Mouse (Mus musculus): ENCODE results near the gene Ugt8a.

Gene Ugt8a

GRCm38 (mm10) chr3:125938092-125938755, at the start of gene Ugt8a:
TSS of gene Ugt8a (minus strand) at chr3:125938619.
- DNase-seq (ENCODE audit: low spot score in 2 of 2): no peak

- DNase-seq (ENCODE audit: low spot score in 2 of 2): no peak
Observed at GRCm38 (mm10) chr3:125986639-125987038, 48.2 kb upstream of the Ugt8a start.

- DNase-seq (ENCODE audit: low spot score in 2 of 2): no peak
Observed at GRCm38 (mm10) chr3:125983707-125984420, 45.4 kb upstream of the Ugt8a start.

GRCm38 (mm10) chr3:125979475-125979874, 41.1 kb upstream of the Ugt8a start:
- DNase-seq (ENCODE audit: low spot score in 2 of 2): no peak

- DNase-seq (ENCODE audit: low spot score in 2 of 2): no peak
Observed at GRCm38 (mm10) chr3:125975899-125976298, 37.5 kb upstream of the Ugt8a start.

GRCm38 (mm10) chr3:125969458-125969857, 31.0 kb upstream of the Ugt8a start:
- DNase-seq (ENCODE audit: low spot score in 2 of 2): no peak

- no peak for DNase-seq (ENCODE audit: low spot score in 2 of 2)
Observed at GRCm38 (mm10) chr3:125956196-125956885, 17.9 kb upstream of the Ugt8a start.

GRCm38 (mm10) chr3:125954881-125955280, 16.5 kb upstream of the Ugt8a start:
- DNase-seq (ENCODE audit: low spot score in 2 of 2): no peak

GRCm38 (mm10) chr3:125940811-125941210, 2.4 kb upstream of the Ugt8a start:
- DNase-seq (ENCODE audit: low spot score in 2 of 2): no peak

- no peak for DNase-seq (ENCODE audit: low spot score in 2 of 2)
Observed at GRCm38 (mm10) chr3:125938756-125939109, 314 bp upstream of the Ugt8a start.

- no peak for DNase-seq (ENCODE audit: low spot score in 2 of 2)
Observed at GRCm38 (mm10) chr3:125937536-125938091, 805 bp downstream of the Ugt8a start.

- DNase-seq (ENCODE audit: low spot score in 2 of 2): no peak
Observed at GRCm38 (mm10) chr3:125935796-125936195, 2.6 kb downstream of the Ugt8a start.

GRCm38 (mm10) chr3:125932594-125933237, 5.7 kb downstream of the Ugt8a start:
- DNase-seq (ENCODE audit: low spot score in 2 of 2): no peak

- DNase-seq (ENCODE audit: low spot score in 2 of 2): no peak
Observed at GRCm38 (mm10) chr3:125931059-125931458, 7.4 kb downstream of the Ugt8a start.

- no peak for DNase-seq (ENCODE audit: low spot score in 2 of 2)
Observed at GRCm38 (mm10) chr3:125920876-125921275, 17.5 kb downstream of the Ugt8a start.

GRCm38 (mm10) chr3:125898976-125899375, 39.4 kb downstream of the Ugt8a start:
- no peak for DNase-seq (ENCODE audit: low spot score in 2 of 2)

- DNase-seq (ENCODE audit: low spot score in 2 of 2): no peak
Observed at GRCm38 (mm10) chr3:125887109-125887508, 51.3 kb downstream of the Ugt8a start.

- DNase-seq (ENCODE audit: low spot score in 2 of 2): no peak
Observed at GRCm38 (mm10) chr3:125884879-125885278, 53.5 kb downstream of the Ugt8a start.

GRCm38 (mm10) chr3:125884423-125884822, 54.0 kb downstream of the Ugt8a start:
- no peak for DNase-seq (ENCODE audit: low spot score in 2 of 2)

GRCm38 (mm10) chr3:125883009-125883408, 55.4 kb downstream of the Ugt8a start:
- DNase-seq (ENCODE audit: low spot score in 2 of 2): no peak

- DNase-seq (ENCODE audit: low spot score in 2 of 2): no peak
Observed at GRCm38 (mm10) chr3:125881835-125882234, 56.6 kb downstream of the Ugt8a start.

GRCm38 (mm10) chr3:125874371-125874770, 64.0 kb downstream of the Ugt8a start:
- no peak for DNase-seq (ENCODE audit: low spot score in 2 of 2)
